Mouse (Mus musculus): ENCODE results near the gene Tmcc3.

DNA sequence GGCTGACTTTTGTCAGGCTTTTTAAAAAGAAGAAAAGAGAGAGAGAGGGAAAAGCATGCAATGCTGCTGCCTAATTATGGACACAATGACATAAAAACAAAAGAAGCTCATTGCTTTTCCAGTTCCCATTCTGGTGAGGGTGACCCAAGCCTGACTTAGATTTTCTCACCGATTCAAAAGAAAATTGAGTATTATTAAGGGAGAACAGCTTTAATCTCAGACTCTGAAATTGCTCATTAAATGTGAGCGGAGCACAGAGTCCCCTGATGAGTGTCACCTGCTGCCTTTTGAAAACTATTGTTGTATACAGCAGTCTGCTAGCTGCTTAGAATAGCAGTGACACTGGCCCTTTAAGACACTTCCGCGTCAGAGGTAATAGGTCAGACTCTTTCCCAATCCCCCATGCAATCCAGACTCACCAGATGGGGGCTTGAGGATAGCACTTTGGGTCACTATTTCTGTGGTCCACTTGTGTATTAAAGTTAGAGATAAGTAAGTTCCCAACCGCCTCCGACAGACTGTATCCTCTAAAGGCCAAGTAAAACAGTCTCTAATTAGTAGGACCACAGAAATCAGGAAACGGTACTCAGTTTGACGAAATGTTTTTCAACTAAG lies 185.2 kb downstream of the Tmcc3 start:
- TF ChIP-seq EP300 (optimal IDR thresholded peaks at IDR 0.05) = no peak
- no peak for TF ChIP-seq CTCF (IDR thresholded peaks at IDR 0.05; ENCODE audit: low read depth)

Measured in stomach, postnatal 0 days (tissue).